Mouse (Mus musculus): Measurements from ENCODE around the gene Iba57. TPM values are rescaled to one million over a fixed set of nuclear protein-coding genes. Genes with fewer than 3 reads are reported as not detected.
A peak's percentile ranks its signal among the peaks of the same experiment; 100 is the strongest.

The Iba57 gene
- polyA plus RNA-seq, 1 experiment from 2014 or later = 8.5 TPM

DNA sequence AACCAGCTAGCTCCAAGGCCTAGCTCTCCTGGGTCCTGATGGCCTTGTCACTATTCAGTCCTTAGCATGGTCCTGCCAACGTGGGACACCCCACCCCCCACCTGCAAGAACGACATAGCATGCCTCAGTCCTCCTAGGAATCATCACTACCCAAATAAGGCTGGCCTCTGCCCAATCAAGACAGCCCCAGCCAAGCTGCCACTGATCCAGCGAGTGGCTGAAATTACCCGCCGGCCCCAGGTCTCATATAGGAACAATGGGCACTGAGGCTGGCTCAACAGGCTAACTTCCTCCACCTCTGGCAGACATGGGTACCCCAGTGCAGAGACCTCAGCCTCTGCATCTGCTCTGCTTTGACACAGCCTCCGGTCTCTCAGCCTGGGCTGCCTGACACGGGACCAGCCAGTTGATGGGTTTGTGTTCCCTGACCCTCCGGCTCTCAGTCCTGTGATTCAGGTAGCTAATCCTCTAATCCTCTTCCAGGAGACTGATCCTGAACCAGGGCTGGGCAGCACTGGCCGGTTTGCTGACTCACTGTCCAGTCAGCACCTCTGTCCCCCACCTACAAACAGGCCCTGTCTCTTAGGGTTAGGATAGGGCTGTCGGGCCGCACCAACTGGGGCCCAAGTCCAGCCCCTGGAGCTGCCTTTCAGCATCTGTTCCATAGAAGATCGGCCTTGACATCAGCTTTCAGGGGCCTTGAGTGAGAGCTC, 26.4 kb downstream of the Iba57 start:
- Histone ChIP-seq H3K4me1 (ENCODE audit: insufficient read depth, low read length) (peaks cover 14% of the 10 kb centered on the region), H3K4me2 (replicated peaks; ENCODE audit: low read depth, low read length) (no peak overlapping the region), H3K9ac (replicated peaks; ENCODE audit: low read length) (no peak overlapping the region), H3K36me3 (ENCODE audit: insufficient read depth, low read length) (no peaks in the 10 kb centered on the region), H3K9me3 (ENCODE audit: low read length) (no peaks in the 10 kb centered on the region), H3K4me3 (ENCODE audit: low read length) (no peak overlapping the region), H3K27me3 (ENCODE audit: insufficient read depth, low read length) (peaks cover 50% of the 10 kb centered on the region), H3K27ac (ENCODE audit: low read length) (no peak overlapping the region)
- ATAC-seq (ENCODE audit: low FRiP score, low TSS enrichment) = no peak
- 79% methylated on average over 12 of the region's 12 CpGs for WGBS

DNA sequence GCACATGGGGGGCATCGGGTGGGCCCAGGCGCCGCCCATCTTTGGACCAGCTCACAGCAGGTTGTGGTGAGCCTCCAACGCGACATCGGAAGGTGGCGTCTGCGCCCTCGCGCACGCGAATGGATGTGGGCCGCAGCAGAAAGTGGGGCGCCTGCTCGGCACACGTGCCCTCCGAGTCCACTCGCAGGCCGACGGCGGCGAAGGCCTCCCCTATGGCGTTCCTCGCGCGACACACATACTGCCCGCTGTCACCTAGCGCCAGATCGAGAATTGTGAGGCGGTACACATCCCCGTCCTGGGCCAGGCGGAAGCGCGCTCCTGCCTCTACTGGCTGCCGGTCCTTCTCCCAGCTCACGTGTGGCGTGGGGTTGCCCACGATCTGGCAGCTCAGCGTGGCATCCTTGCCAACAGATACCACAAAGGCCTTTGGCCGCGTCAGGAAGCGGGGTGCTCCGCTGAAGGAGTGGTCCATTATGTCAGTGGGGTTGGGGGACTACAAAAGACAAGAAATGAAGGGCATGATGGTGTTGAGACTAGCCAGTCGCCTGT, 27.6 kb downstream of the Iba57 start, which contains the start of gene Obscn:
Obscn (minus strand) TSS at position 499 of the 549 bp plus-strand sequence.
- WGBS = 13% methylated on average over 43 of the region's 44 CpGs
- Histone ChIP-seq H3K4me2 (replicated peaks; ENCODE audit: low read depth, low read length) (peak within 1 kb of the TSS; percentile 48), H3K27ac (ENCODE audit: low read length) (no peak within 1 kb of the TSS), H3K4me1 (ENCODE audit: insufficient read depth, low read length) (peaks cover 12% of the 10 kb centered on the region), H3K4me3 (ENCODE audit: low read length) (peak within 1 kb of the TSS; percentile 36), H3K36me3 (ENCODE audit: insufficient read depth, low read length) (no peaks in the 10 kb centered on the region), H3K9me3 (ENCODE audit: low read length) (no peaks in the 10 kb centered on the region), H3K9ac (replicated peaks; ENCODE audit: low read length) (no peak within 1 kb of the TSS), H3K27me3 (ENCODE audit: insufficient read depth, low read length) (peaks cover 50% of the 10 kb centered on the region)
- no peak for ATAC-seq (ENCODE audit: low FRiP score, low TSS enrichment)

DNA sequence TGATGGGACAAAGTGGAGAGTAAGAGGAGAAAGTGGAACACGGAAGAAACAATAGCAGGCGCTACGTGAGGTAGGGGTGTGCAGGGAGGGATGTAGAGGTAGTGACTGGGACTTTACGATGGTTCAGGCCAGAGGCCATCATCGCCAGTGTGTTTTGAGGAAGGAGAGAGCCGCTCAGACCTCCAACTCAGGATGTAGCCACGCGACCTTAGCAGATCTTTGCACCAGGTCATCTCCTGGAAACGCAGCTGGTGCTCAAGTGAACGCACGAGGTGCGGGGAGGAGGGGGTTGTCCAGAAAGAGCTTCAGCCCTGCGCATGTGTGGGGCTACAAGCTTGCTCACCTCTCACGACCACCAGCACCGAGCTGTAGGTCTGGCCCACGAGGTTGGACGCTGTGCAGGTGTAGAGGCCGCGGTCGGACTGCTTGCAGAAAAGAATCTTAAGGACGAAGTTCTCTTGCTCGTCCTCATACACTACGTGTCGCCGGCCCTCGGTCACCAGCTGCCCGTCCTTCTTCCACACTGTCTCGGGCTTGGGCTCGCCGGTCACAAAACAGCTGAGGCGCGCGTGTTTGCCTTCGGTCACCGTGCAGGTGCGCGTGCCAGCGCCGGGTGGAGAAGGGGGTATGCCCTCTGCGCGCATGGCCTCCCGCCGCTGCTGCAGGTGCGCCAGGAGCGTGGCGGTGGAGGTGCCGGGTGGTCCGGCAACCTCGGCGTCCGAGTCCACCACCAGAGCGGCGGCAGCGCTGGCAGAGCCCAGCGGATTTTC, 28.3 kb downstream of the Iba57 start:
- H3K4me1 ChIP-seq (ENCODE audit: insufficient read depth, low read length) = peaks cover 12% of the 10 kb centered on the region
- ATAC-seq (ENCODE audit: low FRiP score, low TSS enrichment) = no peak; the same call in 1 of the 2 replicates
- WGBS = 4% methylated on average over 55 of the region's 55 CpGs

DNA sequence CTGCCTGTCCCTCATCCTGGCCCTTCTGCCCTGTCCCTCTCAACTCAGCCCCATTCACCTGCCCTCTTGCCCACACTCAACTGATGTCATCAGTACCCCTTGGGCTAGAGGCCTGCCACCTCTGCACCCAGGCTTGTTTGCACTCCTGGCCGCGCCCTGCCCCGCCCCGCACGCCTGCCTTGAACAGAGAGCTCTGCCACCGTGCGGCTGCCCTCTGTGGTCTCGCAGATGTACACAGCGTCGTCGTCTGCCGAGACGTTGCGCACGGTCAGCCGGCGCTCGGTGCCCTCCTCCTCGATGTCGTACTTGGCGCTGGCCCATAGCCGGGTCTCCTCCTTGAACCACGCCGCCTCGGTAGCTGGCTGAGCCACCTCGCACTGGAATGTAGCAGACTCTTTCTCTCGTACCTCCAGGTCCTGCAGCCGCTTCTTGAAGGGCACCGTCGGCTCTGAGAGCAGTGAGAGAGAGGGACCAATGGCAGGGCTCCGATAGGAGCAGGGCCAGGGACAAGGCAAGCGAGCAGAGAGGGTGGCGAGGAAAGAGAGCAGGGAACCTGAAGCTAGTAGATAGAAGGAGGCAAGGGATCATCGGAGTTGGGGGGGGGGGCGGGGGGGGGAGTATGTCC, 29.1 kb downstream of the Iba57 start:
- Histone ChIP-seq H3K9me3 (ENCODE audit: low read length) (no peaks in the 10 kb centered on the region), H3K27ac (ENCODE audit: low read length) (no peak overlapping the region), H3K4me3 (ENCODE audit: low read length) (peak overlapping the region; percentile 17), H3K27me3 (ENCODE audit: insufficient read depth, low read length) (peaks cover 50% of the 10 kb centered on the region), H3K9ac (replicated peaks; ENCODE audit: low read length) (no peak overlapping the region), H3K36me3 (ENCODE audit: insufficient read depth, low read length) (no peaks in the 10 kb centered on the region), H3K4me1 (ENCODE audit: insufficient read depth, low read length) (peaks cover 12% of the 10 kb centered on the region), H3K4me2 (replicated peaks; ENCODE audit: low read depth, low read length) (peak overlapping the region; percentile 48)
- 6% methylated on average over 34 of the region's 35 CpGs for WGBS
- ATAC-seq (ENCODE audit: low FRiP score, low TSS enrichment) = no peak; the same call in 1 of the 2 replicates

More for the DNA sequence above, 28.3 kb downstream of the Iba57 start:
- H3K9me3 ChIP-seq (ENCODE audit: low read length) = no peaks in the 10 kb centered on the region
- H3K27me3 ChIP-seq (ENCODE audit: insufficient read depth, low read length) = peaks cover 50% of the 10 kb centered on the region
- peak overlapping the region; percentile 48 for H3K4me2 ChIP-seq (replicated peaks; ENCODE audit: low read depth, low read length)
- no peaks in the 10 kb centered on the region for H3K36me3 ChIP-seq (ENCODE audit: insufficient read depth, low read length)
- H3K9ac ChIP-seq (replicated peaks; ENCODE audit: low read length) = no peak overlapping the region
- no peak overlapping the region for H3K27ac ChIP-seq (ENCODE audit: low read length)
- peak overlapping the region; percentile 36 for H3K4me3 ChIP-seq (ENCODE audit: low read length)

DNA sequence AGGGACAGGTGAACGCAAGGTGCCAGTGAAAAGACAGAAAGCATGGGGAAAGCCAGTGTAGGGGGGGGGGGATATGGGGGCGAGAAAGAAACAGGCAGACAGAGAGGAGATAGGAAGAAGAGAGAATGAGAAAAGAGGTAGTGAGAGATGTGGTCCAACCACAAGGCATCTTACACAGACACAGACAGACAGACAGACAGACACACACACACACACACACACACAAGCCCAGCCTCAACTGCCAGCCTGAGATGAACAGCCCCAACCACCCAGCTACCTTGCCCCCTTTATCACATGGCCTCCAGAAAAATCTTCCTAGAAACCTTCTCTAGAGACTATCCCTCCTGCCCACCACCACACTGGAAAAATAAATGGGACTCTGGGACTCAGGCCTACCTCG, 31.5 kb downstream of the Iba57 start:
- Histone ChIP-seq H3K4me3 (ENCODE audit: low read length) (no peak overlapping the region), H3K9ac (replicated peaks; ENCODE audit: low read length) (no peak overlapping the region), H3K4me1 (ENCODE audit: insufficient read depth, low read length) (peaks cover 12% of the 10 kb centered on the region), H3K27ac (ENCODE audit: low read length) (no peak overlapping the region), H3K27me3 (ENCODE audit: insufficient read depth, low read length) (peaks cover 46% of the 10 kb centered on the region), H3K4me2 (replicated peaks; ENCODE audit: low read depth, low read length) (no peak overlapping the region), H3K36me3 (ENCODE audit: insufficient read depth, low read length) (no peaks in the 10 kb centered on the region), H3K9me3 (ENCODE audit: low read length) (no peaks in the 10 kb centered on the region)
- WGBS = 64% methylated on average over 3 of the region's 3 CpGs
- ATAC-seq (ENCODE audit: low FRiP score, low TSS enrichment) = no peak

DNA sequence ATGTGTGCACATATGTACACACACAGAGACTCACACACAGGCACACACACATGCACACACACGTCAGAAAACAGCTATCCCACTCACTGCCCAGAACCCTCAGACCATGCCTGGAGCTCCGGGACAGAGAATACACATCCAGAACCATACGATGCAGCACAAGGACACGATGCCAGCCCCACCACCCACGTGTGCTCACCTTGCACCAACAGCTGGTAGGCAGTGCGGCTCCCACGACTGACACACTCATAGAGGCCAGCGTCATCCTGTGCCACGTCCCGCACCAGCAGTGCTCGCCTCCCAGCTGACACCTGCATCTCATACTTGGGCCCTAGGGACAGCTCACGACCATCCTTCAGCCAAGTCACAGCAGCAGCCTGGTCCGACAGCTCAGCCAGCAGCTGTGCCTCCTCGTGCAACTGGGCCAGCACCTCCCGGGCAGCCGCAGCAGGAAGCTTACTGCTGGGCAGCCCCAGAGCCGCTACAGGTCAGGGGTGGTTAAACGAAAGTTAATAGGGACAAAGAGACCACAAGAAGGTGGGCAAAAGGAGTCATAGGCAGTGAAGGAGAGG, 32.1 kb downstream of the Iba57 start:
- Histone ChIP-seq H3K27ac (ENCODE audit: low read length) (no peak overlapping the region), H3K27me3 (ENCODE audit: insufficient read depth, low read length) (peaks cover 40% of the 10 kb centered on the region), H3K36me3 (ENCODE audit: insufficient read depth, low read length) (no peaks in the 10 kb centered on the region), H3K9me3 (ENCODE audit: low read length) (no peaks in the 10 kb centered on the region), H3K4me2 (replicated peaks; ENCODE audit: low read depth, low read length) (no peak overlapping the region), H3K4me1 (ENCODE audit: insufficient read depth, low read length) (peaks cover 12% of the 10 kb centered on the region), H3K9ac (replicated peaks; ENCODE audit: low read length) (no peak overlapping the region), H3K4me3 (ENCODE audit: low read length) (no peak overlapping the region)
- 58% methylated on average over 18 of the region's 18 CpGs for WGBS
- no peak for ATAC-seq (ENCODE audit: low FRiP score, low TSS enrichment)

DNA sequence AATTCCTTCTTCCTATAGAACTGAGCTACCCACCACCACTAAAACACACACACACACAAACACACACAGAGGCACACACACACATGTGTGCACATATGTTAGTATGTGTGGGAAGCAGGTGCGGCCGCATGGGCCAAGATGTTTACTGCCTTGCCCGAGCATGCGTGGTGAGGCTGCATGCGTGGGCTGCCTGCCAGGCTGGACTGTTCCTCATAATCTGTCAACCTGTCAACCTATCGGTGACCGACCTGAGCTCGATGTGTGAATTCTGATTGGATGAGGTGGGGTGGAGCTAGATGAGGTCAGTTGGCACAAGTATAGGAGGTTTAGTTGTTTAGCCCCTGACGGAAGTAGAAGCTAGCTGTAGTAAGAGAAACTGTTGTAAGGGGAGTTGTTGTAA, 32.8 kb downstream of the Iba57 start:
- WGBS = 82% methylated on average over 9 of the region's 9 CpGs

DNA sequence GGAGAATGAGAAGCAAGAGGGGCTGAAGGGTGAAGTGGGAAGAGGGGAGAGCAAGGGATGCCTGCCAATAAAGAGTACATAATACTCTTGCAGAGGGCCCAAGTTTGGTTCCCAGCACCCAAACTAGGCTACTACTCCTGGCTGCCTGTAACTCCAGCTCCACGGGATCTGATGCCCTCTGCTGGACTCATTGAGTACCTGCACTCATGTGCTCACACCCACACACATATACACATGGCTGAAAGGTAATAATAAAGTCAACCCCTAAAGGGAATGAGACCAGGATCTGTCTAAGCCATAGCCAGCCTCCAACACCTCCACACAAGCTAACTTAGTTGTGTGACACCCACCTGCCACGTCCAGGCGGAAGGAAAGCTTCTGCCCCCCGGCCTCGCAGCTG, 57.6 kb downstream of the Iba57 start:
- peaks cover 7% of the 10 kb centered on the region for H3K9me3 ChIP-seq (ENCODE audit: low read length)
- H3K27me3 ChIP-seq (ENCODE audit: insufficient read depth, low read length) = no peaks in the 10 kb centered on the region
- H3K9ac ChIP-seq (replicated peaks; ENCODE audit: low read length) = no peak overlapping the region
- ATAC-seq (ENCODE audit: low FRiP score, low TSS enrichment) = no peak
- H3K4me1 ChIP-seq (ENCODE audit: insufficient read depth, low read length) = 0 out of 2 replicates have a peak, but pooled peaks cover 2% of the 10 kb centered on the region
- 91% methylated on average over 5 of the region's 5 CpGs for WGBS
- H3K4me2 ChIP-seq (replicated peaks; ENCODE audit: low read depth, low read length) = no peak overlapping the region
- no peak overlapping the region for H3K27ac ChIP-seq (ENCODE audit: low read length)
- no peaks in the 10 kb centered on the region for H3K36me3 ChIP-seq (ENCODE audit: insufficient read depth, low read length)
- H3K4me3 ChIP-seq (ENCODE audit: low read length) = no peak overlapping the region

More for the DNA sequence above, 32.8 kb downstream of the Iba57 start:
- Histone ChIP-seq H3K36me3 (ENCODE audit: insufficient read depth, low read length) (no peaks in the 10 kb centered on the region), H3K4me3 (ENCODE audit: low read length) (no peak overlapping the region), H3K4me2 (replicated peaks; ENCODE audit: low read depth, low read length) (no peak overlapping the region), H3K9ac (replicated peaks; ENCODE audit: low read length) (no peak overlapping the region), H3K27ac (ENCODE audit: low read length) (no peak overlapping the region), H3K9me3 (ENCODE audit: low read length) (no peaks in the 10 kb centered on the region), H3K27me3 (ENCODE audit: insufficient read depth, low read length) (peaks cover 33% of the 10 kb centered on the region), H3K4me1 (ENCODE audit: insufficient read depth, low read length) (peaks cover 8% of the 10 kb centered on the region)
- ATAC-seq (ENCODE audit: low FRiP score, low TSS enrichment) = no peak
